Mouse (Mus musculus) heart, postnatal 10 days (tissue): Measurements from ENCODE around the gene Gas2l3. TPM values are rescaled to one million over a fixed set of nuclear protein-coding genes. Genes with fewer than 3 reads are reported as not detected.

ENCODE experiments used
- DNase-seq, 2 experiments: peaks; one replicate each; pipeline ENCODE4 v3.0.0; 2021
- intact Hi-C: fragments of 180-260 bp; cut with DNase I; formaldehyde crosslinking; loops from one replicate; pipeline ENCODE4 v1.15.1; 2025
- total RNA-seq, 2 experiments: library from RNA; stranded (reverse); gene quantifications; 2 replicates each; pipeline ENCODE4 v1.2.3; 2021

Gene Gas2l3
- total RNA-seq, result 10 to 100 TPM; 12.9 to 14.6 TPM

GRCm38 (mm10) chr10:89443623-89444151, at the start of gene Gas2l3:
Gas2l3 (minus strand) TSS chr10:89443967.
- intact Hi-C loops, result no loop called here
- DNase-seq, result peak; percentile 89 to 90

- no peak for DNase-seq
- intact Hi-C loops, result no loop called here
These were observed 47.6 kb upstream of the Gas2l3 start for GRCm38 (mm10) chr10:89491321-89491720.

GRCm38 (mm10) chr10:89490250-89490649, 46.5 kb upstream of the Gas2l3 start:
- DNase-seq, result no peak
- intact Hi-C loops, result no loop called here

GRCm38 (mm10) chr10:89489459-89489858, 45.7 kb upstream of the Gas2l3 start:
- intact Hi-C loops, result no loop called here
- no peak for DNase-seq

- DNase-seq, result no peak
- intact Hi-C loops, result no loop called here
These were observed 43.4 kb upstream of the Gas2l3 start for GRCm38 (mm10) chr10:89486995-89487742.

GRCm38 (mm10) chr10:89484907-89485306, 41.1 kb upstream of the Gas2l3 start:
- no peak for DNase-seq
- intact Hi-C loops, result no loop called here

GRCm38 (mm10) chr10:89483812-89484602, 40.2 kb upstream of the Gas2l3 start:
- intact Hi-C loops, result no loop called here
- no peak for DNase-seq

- intact Hi-C loops, result no loop called here
- no peak for DNase-seq
These were observed 39.3 kb upstream of the Gas2l3 start for GRCm38 (mm10) chr10:89483113-89483512.

- intact Hi-C loops, result no loop called here
- no peak for DNase-seq
These were observed 38.4 kb upstream of the Gas2l3 start for GRCm38 (mm10) chr10:89482142-89482681.

- DNase-seq, result no peak
- intact Hi-C loops, result no loop called here
These were observed 37.9 kb upstream of the Gas2l3 start for GRCm38 (mm10) chr10:89481638-89482037.

GRCm38 (mm10) chr10:89478766-89479165, 35.0 kb upstream of the Gas2l3 start:
- intact Hi-C loops, result no loop called here
- no peak for DNase-seq

- DNase-seq, result no peak
- intact Hi-C loops, result no loop called here
These were observed 27.0 kb upstream of the Gas2l3 start for GRCm38 (mm10) chr10:89470596-89471353.

GRCm38 (mm10) chr10:89464760-89465405, 21.1 kb upstream of the Gas2l3 start:
- intact Hi-C loops, result loop anchor here (5.0 kb wide), 2 partner anchors 67 to 357 kb away; partner anchors contain the start of gene Nr1h4
- DNase-seq, result no peak

GRCm38 (mm10) chr10:89462890-89463289, 19.1 kb upstream of the Gas2l3 start:
- intact Hi-C loops, result loop anchor here (1.0 to 5.0 kb wide), 3 partner anchors 69 to 359 kb away; partner anchors contain the start of gene Nr1h4
- no peak for DNase-seq

- DNase-seq, result peak; percentile 89 to 93
- intact Hi-C loops, result loop anchor here (1.0 to 5.0 kb wide), 3 partner anchors 70 to 360 kb away; partner anchors contain the start of gene Nr1h4
These were observed 18.2 kb upstream of the Gas2l3 start for GRCm38 (mm10) chr10:89461856-89462507.

GRCm38 (mm10) chr10:89460972-89461371, 17.2 kb upstream of the Gas2l3 start:
- no peak for DNase-seq
- intact Hi-C loops, result loop anchor here (5.0 kb wide), 2 partner anchors 71 to 361 kb away; partner anchors contain the start of gene Nr1h4

- peak; percentile 21 to 29 for DNase-seq
- intact Hi-C loops, result loop anchor here (5.0 kb wide), 1 partner anchor 131 kb away; no protein-coding TSS in a partner anchor
These were observed 15.0 kb upstream of the Gas2l3 start for GRCm38 (mm10) chr10:89458770-89459169.

GRCm38 (mm10) chr10:89453794-89454193, 10.0 kb upstream of the Gas2l3 start:
- no peak for DNase-seq
- intact Hi-C loops, result no loop called here

- no peak for DNase-seq
- intact Hi-C loops, result no loop called here
These were observed 9.4 kb upstream of the Gas2l3 start for GRCm38 (mm10) chr10:89453068-89453641.
